Mouse (Mus musculus) kidney, embryonic 14.5 days (tissue): Measurements from ENCODE around the gene Msrb1. TPM values are rescaled to one million over a fixed set of nuclear protein-coding genes. Genes with fewer than 3 reads are reported as not detected.

Experiments
- ATAC-seq: fragments of 200-750 bp; cut with Nextera tagmentation; 2 replicates; pipeline ENCODE4 v1.8.0; 2017; ENCODE audit warnings: moderate number of reproducible peaks, mild to moderate bottlenecking, moderate TSS enrichment, moderate library complexity; ENCODE audit not compliant: low FRiP score, low TSS enrichment
- H3K27ac ChIP-seq: fragments of 300-500 bp; sonication (generic); 2 replicates; pipeline ENCODE4 v1.5.1; 2014; ENCODE audit warnings: low read depth, mild to moderate bottlenecking, low read length, moderate library complexity, mixed read lengths
- H3K27me3 ChIP-seq: fragments of 300-500 bp; sonication (generic); 2 replicates; pipeline ENCODE4 v1.6.1; 2014; ENCODE audit warnings: mild to moderate bottlenecking, low read length; ENCODE audit not compliant: control insufficient read depth, insufficient read depth
- H3K36me3 ChIP-seq: fragments of 300-500 bp; sonication (generic); 2 replicates; pipeline ENCODE4 v1.6.1; 2014; ENCODE audit warnings: low read length, mixed read lengths; ENCODE audit not compliant: control insufficient read depth, insufficient read depth
- H3K4me1 ChIP-seq: fragments of 300-500 bp; sonication (generic); 2 replicates; pipeline ENCODE4 v1.6.1; 2014; ENCODE audit warnings: low read length, mixed read lengths; ENCODE audit not compliant: control insufficient read depth, insufficient read depth
- H3K4me2 ChIP-seq: fragments of 300-500 bp; sonication (generic); replicated peaks from 2 replicates; pipeline ENCODE4 v1.6.1; 2014; ENCODE audit warnings: low read depth, mild to moderate bottlenecking, low read length
- H3K4me3 ChIP-seq: fragments of 300-500 bp; sonication (generic); 2 replicates; pipeline ENCODE4 v1.5.1; 2014; ENCODE audit warnings: mild to moderate bottlenecking, low read length
- H3K9ac ChIP-seq: fragments of 300-500 bp; sonication (generic); 2 replicates; pipeline ENCODE4 v1.6.1; 2014; ENCODE audit warnings: low read depth, mild to moderate bottlenecking, low read length, moderate library complexity
- H3K9me3 ChIP-seq: fragments of 300-500 bp; sonication (generic); 2 replicates; pipeline ENCODE4 v1.6.1; 2016; ENCODE audit warnings: low read length; ENCODE audit not compliant: control insufficient read depth
- WGBS: fragments of 180-500 bp; shearing (Covaris S2); extraction: QIAGEN DNeasy Blood & Tissue Kit; methylation state at CpG from one replicate; pipeline ENCODE4 v1.1.7; 2014; 5-methylcytosine and 5-hydroxymethylcytosine counted together
- polyA plus RNA-seq: library from polyadenylated mRNA; unstranded; fragments of >200 nt; fragmentation: Nextera tagmentation; extraction: Ambion mirVana; gene quantifications from 2 replicates; pipeline ENCODE4 v1.2.1, GENCODE M21; 2014

The Msrb1 gene
- polyA plus RNA-seq, 1 experiment from 2014 or later = 35.2 TPM

DNA sequence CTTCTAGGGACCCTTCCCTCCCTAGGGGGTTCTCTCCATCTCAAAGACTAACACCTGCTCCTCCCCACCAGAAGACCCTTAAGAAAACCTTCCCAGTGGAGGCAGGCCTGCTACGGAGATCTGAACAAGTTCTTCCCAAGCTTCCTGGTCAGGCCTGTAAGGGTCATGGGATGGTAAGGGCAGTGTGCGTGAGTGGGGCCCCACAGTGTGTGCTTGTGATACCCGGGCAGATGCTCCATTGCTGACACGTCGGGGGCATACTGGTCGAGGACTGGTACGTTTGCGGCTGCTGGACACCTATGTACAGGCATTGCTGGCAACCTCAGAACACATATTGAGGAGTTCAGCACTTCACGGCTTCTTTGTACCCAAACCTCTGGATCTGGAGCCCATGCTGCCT, 37.7 kb upstream of the Msrb1 start:
- no peak overlapping the region for H3K4me2 ChIP-seq
- ATAC-seq = no peak
- H3K27ac ChIP-seq = no peak overlapping the region

GRCm38 (mm10) chr17:24699473-24699872, 37.0 kb upstream of the Msrb1 start:
- WGBS = 76% methylated on average over 2 of the region's 2 CpGs
- no peak for ATAC-seq
- no peak overlapping the region for H3K4me2 ChIP-seq
- H3K36me3 ChIP-seq = peaks cover 51% of the 10 kb centered on the region
- H3K27me3 ChIP-seq = no peaks in the 10 kb centered on the region
- no peak overlapping the region for H3K4me3 ChIP-seq
- peaks cover 11% of the 10 kb centered on the region for H3K4me1 ChIP-seq
- no peak overlapping the region for H3K9ac ChIP-seq
- no peak overlapping the region for H3K27ac ChIP-seq
- no peaks in the 10 kb centered on the region for H3K9me3 ChIP-seq

More for the DNA sequence above, 37.7 kb upstream of the Msrb1 start:
- 71% methylated on average over 9 of the region's 9 CpGs for WGBS
- no peaks in the 10 kb centered on the region for H3K9me3 ChIP-seq
- H3K4me1 ChIP-seq = peaks cover 11% of the 10 kb centered on the region
- peaks cover 43% of the 10 kb centered on the region for H3K36me3 ChIP-seq
- H3K9ac ChIP-seq = 0 out of 2 replicates have a peak overlapping the region, but pooled peaks have one; percentile 12
- H3K4me3 ChIP-seq = no peak overlapping the region
- H3K27me3 ChIP-seq = no peaks in the 10 kb centered on the region

GRCm38 (mm10) chr17:24701251-24701650, 35.2 kb upstream of the Msrb1 start:
- Histone ChIP-seq H3K4me2 (no peak overlapping the region), H3K27me3 (no peaks in the 10 kb centered on the region), H3K4me3 (no peak overlapping the region), H3K9ac (no peak overlapping the region), H3K36me3 (peaks cover 59% of the 10 kb centered on the region), H3K4me1 (peaks cover 10% of the 10 kb centered on the region; the same call in 1 of the 2 replicates), H3K9me3 (no peaks in the 10 kb centered on the region), H3K27ac (no peak overlapping the region)
- no peak for ATAC-seq
- 89% methylated on average over 9 of the region's 9 CpGs for WGBS

- Histone ChIP-seq H3K36me3 (peaks cover 43% of the 10 kb centered on the region), H3K4me2 (no peak overlapping the region), H3K4me3 (no peak overlapping the region), H3K9ac (no peak overlapping the region; the same call in 1 of the 2 replicates), H3K4me1 (peaks cover 9% of the 10 kb centered on the region; the same call in 1 of the 2 replicates), H3K27ac (no peak overlapping the region), H3K9me3 (no peaks in the 10 kb centered on the region), H3K27me3 (no peaks in the 10 kb centered on the region)
- no peak for ATAC-seq
- WGBS = 91% methylated on average over 3 of the region's 3 CpGs
These were observed 30.6 kb upstream of the Msrb1 start for GRCm38 (mm10) chr17:24705821-24706220.

DNA sequence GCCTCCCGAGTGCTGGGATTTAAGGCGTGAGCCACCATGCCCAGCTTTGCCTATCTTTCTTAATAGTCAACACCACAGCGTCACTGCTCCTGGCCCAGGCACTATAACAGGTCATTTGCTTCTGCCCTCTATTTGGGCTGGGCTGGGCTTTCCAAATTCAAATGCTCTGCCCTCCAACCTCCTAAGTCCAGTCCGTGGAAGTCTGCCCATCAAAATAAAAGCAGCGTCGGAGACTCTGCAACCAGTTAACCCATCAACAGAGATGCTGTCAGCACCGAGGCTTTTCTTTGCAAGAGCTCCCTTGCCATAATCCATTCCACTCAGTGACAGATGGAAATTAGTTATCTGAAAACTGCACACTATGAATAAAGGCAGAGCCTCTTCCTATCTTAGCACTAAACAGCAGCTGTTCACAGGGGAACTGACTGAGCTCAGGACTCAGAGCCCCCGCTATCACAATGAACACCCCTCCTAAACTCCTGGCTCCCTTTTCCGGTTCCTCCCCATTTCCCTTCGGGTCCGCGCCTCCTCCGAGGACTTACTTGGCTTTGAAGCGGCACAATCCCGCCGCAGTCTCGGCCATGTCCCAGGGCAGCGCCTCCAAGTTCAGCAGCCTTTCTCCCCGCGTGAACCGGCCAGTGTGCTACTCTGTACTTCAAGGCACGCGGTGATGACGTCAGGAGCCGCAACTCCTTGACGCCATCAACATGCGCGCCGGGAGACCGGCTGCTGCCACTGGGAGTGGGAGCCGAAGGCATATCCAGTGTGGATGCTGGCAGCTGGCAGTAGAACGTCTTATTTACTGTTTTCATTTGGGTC, 29.3 kb upstream of the Msrb1 start, which contains the start of gene Tbl3:
Gene Tbl3 (minus strand): TSS at position 679 of the 819 bp plus-strand sequence.
- peaks cover 29% of the 10 kb centered on the region for H3K36me3 ChIP-seq
- no peaks in the 10 kb centered on the region for H3K9me3 ChIP-seq
- ATAC-seq = peak; percentile 81
- no peaks in the 10 kb centered on the region for H3K27me3 ChIP-seq
- peaks cover 9% of the 10 kb centered on the region; the same call in 1 of the 2 replicates for H3K4me1 ChIP-seq
- 4% methylated on average over 32 of the region's 32 CpGs for WGBS
- H3K4me2 ChIP-seq = peak within 1 kb of the TSS; percentile 75
- H3K27ac ChIP-seq = peak within 1 kb of the TSS; percentile 80
- peak within 1 kb of the TSS; percentile 68 for H3K4me3 ChIP-seq
- peak within 1 kb of the TSS; percentile 70 for H3K9ac ChIP-seq

DNA sequence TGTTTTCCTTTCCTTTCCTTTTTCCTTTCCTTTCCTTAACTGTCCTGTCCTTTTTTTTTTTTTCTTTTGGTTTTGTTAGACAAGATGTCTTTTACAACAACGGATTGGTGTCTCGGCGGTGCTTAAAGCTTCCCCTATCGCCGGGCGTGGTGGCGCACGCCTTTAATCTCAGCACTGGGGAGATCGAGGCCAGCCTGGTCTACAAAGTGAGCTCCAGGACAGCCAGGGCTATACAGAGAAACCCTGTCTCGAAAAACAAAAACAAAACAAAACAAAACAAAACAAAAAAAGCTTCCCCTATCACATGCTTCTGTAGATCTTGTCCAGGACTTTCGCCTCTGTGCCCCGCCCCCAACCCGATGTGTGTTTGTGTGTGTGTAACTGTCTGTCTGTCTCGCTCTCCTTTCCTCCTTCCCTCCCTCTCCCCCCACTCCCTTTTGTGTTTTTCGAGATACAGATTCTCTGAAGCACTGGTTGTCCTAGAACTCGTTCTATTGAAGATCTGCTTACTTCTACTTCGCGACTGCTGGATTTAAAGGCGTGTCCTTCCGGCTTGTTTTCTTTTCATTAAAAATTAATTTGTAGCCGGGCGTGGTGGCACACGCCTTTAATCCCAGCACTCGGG, 28.5 kb upstream of the Msrb1 start:
- Histone ChIP-seq H3K4me3 (peak overlapping the region; percentile 68), H3K27ac (peak overlapping the region; percentile 0), H3K36me3 (peaks cover 22% of the 10 kb centered on the region), H3K9ac (peak overlapping the region; percentile 70), H3K27me3 (no peaks in the 10 kb centered on the region), H3K4me1 (peaks cover 9% of the 10 kb centered on the region; the same call in 1 of the 2 replicates), H3K9me3 (no peaks in the 10 kb centered on the region), H3K4me2 (peak overlapping the region; percentile 75)
- 0 out of 2 replicates have a peak, but pooled peaks have one; percentile 36 for ATAC-seq
- WGBS = 5% methylated on average over 24 of the region's 24 CpGs

DNA sequence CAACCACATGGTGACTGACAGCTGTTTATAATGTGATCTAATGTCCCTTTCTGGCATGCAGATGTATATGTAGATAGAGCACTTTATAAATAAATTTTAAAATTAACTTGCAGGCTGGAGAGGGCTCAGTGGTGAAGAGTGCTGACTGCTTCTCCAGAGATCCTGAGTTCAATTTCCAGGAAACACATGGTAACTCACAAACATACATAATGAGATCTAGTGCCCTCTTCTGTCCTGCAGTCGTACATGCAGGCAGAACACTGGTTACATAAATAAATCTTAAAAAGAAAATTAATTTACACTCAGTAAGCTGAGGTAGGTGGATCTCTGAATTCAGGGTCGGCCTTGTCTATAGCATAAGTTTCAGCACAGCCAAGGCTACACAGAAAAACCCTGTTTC, 27.8 kb upstream of the Msrb1 start:
- WGBS = 39% methylated on average over 2 of the region's 2 CpGs
- H3K4me1 ChIP-seq = peaks cover 9% of the 10 kb centered on the region; the same call in 1 of the 2 replicates
- no peak overlapping the region for H3K4me2 ChIP-seq
- H3K27ac ChIP-seq = no peak overlapping the region
- no peak for ATAC-seq
- H3K9me3 ChIP-seq = no peaks in the 10 kb centered on the region
- peaks cover 17% of the 10 kb centered on the region for H3K36me3 ChIP-seq
- H3K9ac ChIP-seq = no peak overlapping the region
- no peaks in the 10 kb centered on the region for H3K27me3 ChIP-seq
- H3K4me3 ChIP-seq = no peak overlapping the region

DNA sequence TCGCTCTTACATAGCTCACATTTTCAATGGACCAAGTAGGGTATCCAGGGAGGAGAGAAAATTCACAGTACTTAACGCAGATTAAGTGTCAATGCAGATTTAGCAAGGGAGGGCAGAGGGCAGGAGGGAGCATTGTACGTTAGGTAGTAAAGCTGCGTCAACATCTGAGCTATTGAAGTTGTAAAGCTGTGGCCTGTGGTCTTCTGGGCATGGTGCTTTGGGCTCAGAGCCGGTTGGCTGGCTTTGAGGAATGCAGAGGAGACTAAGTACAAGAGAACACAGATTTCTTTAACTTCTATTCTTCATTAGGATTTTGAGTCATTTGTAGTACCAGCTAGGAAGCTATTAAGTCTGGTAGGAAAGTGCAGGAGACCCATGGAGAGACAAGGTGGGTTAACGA, 20.9 kb upstream of the Msrb1 start:
- no peak overlapping the region for H3K9ac ChIP-seq
- no peak for ATAC-seq
- no peak overlapping the region for H3K4me2 ChIP-seq
- WGBS = 48% methylated on average over 6 of the region's 6 CpGs
- no peaks in the 10 kb centered on the region for H3K27me3 ChIP-seq
- H3K9me3 ChIP-seq = no peaks in the 10 kb centered on the region
- H3K36me3 ChIP-seq = peaks cover 10% of the 10 kb centered on the region; the same call in 1 of the 2 replicates
- no peak overlapping the region for H3K4me3 ChIP-seq
- no peak overlapping the region for H3K27ac ChIP-seq
- no peaks in the 10 kb centered on the region for H3K4me1 ChIP-seq
